ENCODE assay signal across 8 mouse cellular contexts in genomic region chr7:114181391-114181790, GRCm38 (mm10).
DNase-seq lines count a peak whose midpoint lies in the region; ATAC-seq and TF ChIP-seq lines count a peak whose summit lies in the region.

No protein-coding gene starts in this region.

- H3K4me1 ChIP-seq in limb, embryonic 13.5 days, result peaks cover 4% of the 10 kb centered on the region; the same call in 1 of the 2 replicates
- no peaks in the 10 kb centered on the region; the same call in 1 of the 2 replicates for H3K4me1 ChIP-seq in limb, embryonic 10.5 days
- H3K4me1 ChIP-seq in kidney, adult 2 months (ENCODE audit: control insufficient read depth, insufficient read depth, low read length), result no peaks in the 10 kb centered on the region
- peaks cover 15% of the 10 kb centered on the region for H3K4me1 ChIP-seq in neural tube, embryonic 13.5 days (replicated peaks)
- peaks cover 8% of the 10 kb centered on the region for H3K4me1 ChIP-seq in thymus, adult 2 months (replicated peaks; ENCODE audit: control insufficient read depth, insufficient read depth, low read length)

- H3K4me3 ChIP-seq in limb, embryonic 13.5 days, result no peak overlapping the region
- no peak overlapping the region for H3K4me3 ChIP-seq in limb, embryonic 10.5 days
- H3K4me3 ChIP-seq in kidney, adult 2 months (ENCODE audit: insufficient read depth, low read depth, low read length), result no peak overlapping the region
- H3K4me3 ChIP-seq in neural tube, embryonic 13.5 days, result no peak overlapping the region
- H3K4me3 ChIP-seq in thymus, adult 2 months (ENCODE audit: control insufficient read depth, insufficient read depth, low read length), result no peak overlapping the region

- H3K36me3 ChIP-seq in limb, embryonic 13.5 days, result no peaks in the 10 kb centered on the region
- no peaks in the 10 kb centered on the region for H3K36me3 ChIP-seq in limb, embryonic 10.5 days
- no peaks in the 10 kb centered on the region for H3K36me3 ChIP-seq in kidney, adult 2 months (ENCODE audit: control insufficient read depth, insufficient read depth, low read length)
- no peaks in the 10 kb centered on the region for H3K36me3 ChIP-seq in neural tube, embryonic 13.5 days
- H3K36me3 ChIP-seq in thymus, adult 2 months (ENCODE audit: control insufficient read depth, insufficient read depth, low read length), result no peaks in the 10 kb centered on the region

- no peak overlapping the region for H3K27ac ChIP-seq in limb, embryonic 13.5 days
- no peak overlapping the region for H3K27ac ChIP-seq in limb, embryonic 10.5 days
- H3K27ac ChIP-seq in kidney, adult 2 months (ENCODE audit: insufficient read depth, low read depth, low read length), result peak overlapping the region; percentile 40; the same call in 1 of the 2 replicates
- H3K27ac ChIP-seq in neural tube, embryonic 13.5 days (replicated peaks), result peak overlapping the region; percentile 56; the same call in 1 of the 2 replicates
- H3K27ac ChIP-seq in thymus, adult 2 months (ENCODE audit: control insufficient read depth, insufficient read depth, low read length), result no peak overlapping the region

- no peak for TF ChIP-seq POLR2A in kidney, adult 2 months (IDR thresholded peaks at IDR 0.05; ENCODE audit: low read depth, low read length)
- TF ChIP-seq POLR2A in thymus, adult 2 months (IDR thresholded peaks at IDR 0.05; ENCODE audit: control insufficient read depth, extremely low read depth, insufficient read depth, low read length, poor library complexity), result no peak

- no peak for TF ChIP-seq CTCF in kidney, adult 2 months (conservative IDR thresholded peaks at IDR 0.05; ENCODE audit: insufficient read depth, insufficient read length, low read depth, low read length)
- TF ChIP-seq CTCF in thymus, adult 2 months (IDR thresholded peaks at IDR 0.05; ENCODE audit: borderline replicate concordance, control insufficient read depth, extremely low read depth, insufficient read depth, low read length, poor library complexity), result no peak

- H3K4me2 ChIP-seq in limb, embryonic 13.5 days (replicated peaks), result no peak overlapping the region
- H3K4me2 ChIP-seq in neural tube, embryonic 13.5 days, result no peak overlapping the region

- no peaks in the 10 kb centered on the region for H3K27me3 ChIP-seq in limb, embryonic 13.5 days
- no peaks in the 10 kb centered on the region for H3K27me3 ChIP-seq in limb, embryonic 10.5 days (ENCODE audit: low read depth, poor library complexity, severe bottlenecking)
- no peaks in the 10 kb centered on the region for H3K27me3 ChIP-seq in kidney, adult 2 months (replicated peaks; ENCODE audit: control insufficient read depth, insufficient read depth, low read length)
- no peaks in the 10 kb centered on the region for H3K27me3 ChIP-seq in neural tube, embryonic 13.5 days
- H3K27me3 ChIP-seq in thymus, adult 2 months (ENCODE audit: control insufficient read depth, insufficient read depth, low read length), result no peaks in the 10 kb centered on the region

- WGBS in limb, embryonic 13.5 days, result 35% methylated on average over 5 of the region's 5 CpGs
- WGBS in limb, embryonic 10.5 days, result 48% methylated on average over 5 of the region's 5 CpGs
- WGBS in kidney, adult 2 months, result 15% methylated on average over 5 of the region's 5 CpGs
- WGBS in neural tube, embryonic 13.5 days, result 11% methylated on average over 5 of the region's 5 CpGs
- WGBS in thymus, adult 2 months, result 12% methylated on average over 5 of the region's 5 CpGs

- intact Hi-C loops in left cerebral cortex, postnatal 25 days (cut with DNase I), result loop anchor here (1.0 kb wide), 1 partner anchor 43 kb away; no protein-coding TSS in a partner anchor

- peak; percentile 84 for ATAC-seq in limb, embryonic 13.5 days (ENCODE audit: low FRiP score, low read depth)
- peak; percentile 92 for ATAC-seq in neural tube, embryonic 13.5 days (ENCODE audit: low read depth)

- DNase-seq in limb, embryonic 10.5 days (ENCODE audit: low spot score), result no peak
- peak; percentile 14 for DNase-seq in embryo, embryonic 9.5 days (ENCODE audit: extremely low spot score)
- DNase-seq in heart, adult 18-20 months, result peak; percentile 89 to 93
- peak; percentile 89 for DNase-seq in kidney, adult 2 months
- DNase-seq in left cerebral cortex, postnatal 25 days (ENCODE audit: low spot score in 2 of 2), result peak; percentile 82 to 95
- DNase-seq in thymus, adult 2 months, result peak; percentile 61

- H3K9ac ChIP-seq in limb, embryonic 13.5 days, result no peak overlapping the region
- no peak overlapping the region for H3K9ac ChIP-seq in neural tube, embryonic 13.5 days

- H3K9me3 ChIP-seq in limb, embryonic 13.5 days, result no peaks in the 10 kb centered on the region
- no peaks in the 10 kb centered on the region for H3K9me3 ChIP-seq in limb, embryonic 10.5 days (replicated peaks)
- no peaks in the 10 kb centered on the region for H3K9me3 ChIP-seq in neural tube, embryonic 13.5 days

Comparison
In these comparisons a context has a peak if more than half of its experiments do, and no peak if none do; other contexts are left out.
1. H3K27ac ChIP-seq: peak in kidney, adult 2 months (single experiment) and neural tube, embryonic 13.5 days (single experiment); none in limb, embryonic 13.5 days (single experiment), limb, embryonic 10.5 days (single experiment) and thymus, adult 2 months (single experiment).